Mouse (Mus musculus): ENCODE measurements around the gene Aldh1a3. TPM values are rescaled to one million over a fixed set of nuclear protein-coding genes. Genes with fewer than 3 reads are reported as not detected.

Gene Aldh1a3
- polyA plus RNA-seq, 1 experiment: 10.7 TPM

DNA sequence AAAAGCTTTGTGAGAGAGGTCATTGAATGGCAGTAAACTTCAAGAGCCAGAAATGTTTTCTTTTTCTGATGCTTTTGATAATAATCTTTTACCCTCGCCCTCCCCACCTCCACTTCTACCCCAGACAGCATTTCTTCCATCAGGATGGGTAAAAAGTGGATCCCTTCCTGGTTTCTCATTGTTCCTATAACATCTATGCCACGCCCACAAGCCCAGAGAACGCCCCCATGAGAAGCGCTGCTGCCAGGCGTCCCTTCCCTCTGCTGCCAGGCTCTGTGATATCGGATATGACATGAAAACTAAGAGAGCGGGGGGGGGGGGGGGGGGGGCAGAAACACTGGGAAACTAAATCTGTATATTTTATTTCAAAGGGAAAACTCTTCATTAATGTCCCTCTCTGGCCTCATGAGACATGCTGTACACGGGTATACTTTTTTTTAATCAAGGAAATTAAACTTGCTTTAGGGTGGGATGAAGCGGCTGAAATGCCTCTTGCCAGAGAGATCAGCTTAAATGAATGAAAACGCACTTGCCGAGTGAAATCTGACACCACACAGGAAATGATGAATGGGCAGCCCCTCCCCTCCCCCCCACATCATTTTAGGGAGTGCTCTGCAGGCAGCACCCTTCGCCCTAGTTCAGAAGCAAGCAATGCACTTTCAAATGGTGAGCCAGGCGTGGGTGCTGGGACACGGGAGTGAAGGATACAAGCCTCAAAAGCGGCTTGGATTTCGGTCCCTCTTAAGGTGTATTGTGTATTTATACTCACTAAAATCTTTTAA, 22.8 kb upstream of the Aldh1a3 start:
- Histone ChIP-seq H3K27ac (ENCODE audit: insufficient read depth, low read depth, low read length) (no peak overlapping the region), H3K4me3 (ENCODE audit: insufficient read depth, low read depth, low read length) (no peak overlapping the region), H3K27me3 (replicated peaks; ENCODE audit: control insufficient read depth, insufficient read depth, low read length) (no peaks in the 10 kb centered on the region; the same call in 1 of the 2 replicates), H3K4me1 (ENCODE audit: control insufficient read depth, insufficient read depth, low read length) (no peaks in the 10 kb centered on the region), H3K36me3 (ENCODE audit: control insufficient read depth, insufficient read depth, low read length) (no peaks in the 10 kb centered on the region)
- no peak for DNase-seq
- TF ChIP-seq CTCF (conservative IDR thresholded peaks at IDR 0.05; ENCODE audit: insufficient read depth, insufficient read length, low read depth, low read length) (no peak), POLR2A (IDR thresholded peaks at IDR 0.05; ENCODE audit: low read depth, low read length) (no peak)
- 14% methylated on average over 16 of the region's 16 CpGs for WGBS

DNA sequence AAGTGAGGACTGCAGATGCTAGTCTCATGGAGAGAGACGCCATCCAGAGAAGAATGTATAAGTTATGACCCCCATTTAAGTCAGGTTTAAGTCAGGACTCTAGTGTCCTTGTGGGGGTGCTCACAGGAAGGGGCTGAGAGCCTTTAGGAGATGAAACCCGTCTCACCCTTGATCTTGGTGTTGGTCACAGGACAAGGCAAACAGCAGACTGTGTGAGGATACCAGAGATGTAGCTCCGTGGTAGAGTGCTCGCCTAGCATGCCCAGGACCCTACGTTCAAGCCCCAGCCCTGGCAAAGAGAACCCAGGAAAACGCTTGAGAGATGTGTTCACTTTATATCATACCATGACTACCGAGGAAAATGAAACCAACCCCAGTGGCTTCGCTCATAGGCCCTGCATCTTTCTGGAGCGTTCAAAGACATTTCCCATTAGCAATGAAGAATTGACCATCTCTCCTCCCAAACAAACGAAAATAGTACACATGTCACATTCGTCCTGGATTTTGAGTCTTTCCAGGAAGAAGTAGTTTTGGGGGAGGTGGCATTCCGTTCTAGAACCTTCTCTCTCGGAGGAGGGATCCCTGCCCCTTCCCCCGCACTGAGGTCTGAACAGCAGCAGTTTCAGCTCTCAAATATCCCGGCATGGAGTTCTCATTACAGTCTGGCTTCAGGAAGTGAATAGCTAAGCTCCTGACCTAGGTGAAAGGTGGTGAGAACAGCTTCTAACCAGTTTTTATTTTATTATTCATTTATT, 21.6 kb upstream of the Aldh1a3 start:
- no peaks in the 10 kb centered on the region; the same call in 1 of the 2 replicates for H3K27me3 ChIP-seq (replicated peaks; ENCODE audit: control insufficient read depth, insufficient read depth, low read length)
- no peak overlapping the region for H3K27ac ChIP-seq (ENCODE audit: insufficient read depth, low read depth, low read length)
- no peak for DNase-seq
- no peaks in the 10 kb centered on the region for H3K4me1 ChIP-seq (ENCODE audit: control insufficient read depth, insufficient read depth, low read length)
- 60% methylated on average over 15 of the region's 15 CpGs for WGBS
- TF ChIP-seq CTCF (conservative IDR thresholded peaks at IDR 0.05; ENCODE audit: insufficient read depth, insufficient read length, low read depth, low read length) (no peak), POLR2A (IDR thresholded peaks at IDR 0.05; ENCODE audit: low read depth, low read length) (no peak)
- H3K36me3 ChIP-seq (ENCODE audit: control insufficient read depth, insufficient read depth, low read length): no peaks in the 10 kb centered on the region
- no peak overlapping the region for H3K4me3 ChIP-seq (ENCODE audit: insufficient read depth, low read depth, low read length)

DNA sequence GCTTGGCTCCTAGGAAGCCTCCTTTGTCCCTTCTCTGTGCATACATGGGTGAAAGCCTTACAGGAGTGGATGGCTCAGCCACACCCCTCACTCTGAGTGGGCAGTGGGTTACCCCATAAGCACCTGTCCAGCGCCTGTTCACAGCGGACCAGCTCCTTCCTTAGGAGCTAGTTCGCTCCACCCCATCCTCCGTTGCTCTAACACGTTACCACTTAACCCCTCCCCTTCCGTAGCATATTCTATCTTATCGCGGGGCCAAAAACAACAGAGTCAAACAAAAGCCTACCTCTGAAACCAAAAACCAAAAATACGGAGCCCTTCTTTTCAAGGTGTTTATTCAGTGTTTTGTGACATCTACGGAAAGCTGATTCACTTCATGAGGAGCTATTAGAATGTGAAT, 21.0 kb upstream of the Aldh1a3 start:
- DNase-seq: no peak
- no peak overlapping the region for H3K27ac ChIP-seq (ENCODE audit: insufficient read depth, low read depth, low read length)
- 47% methylated on average over 10 of the region's 10 CpGs for WGBS
- H3K27me3 ChIP-seq (replicated peaks; ENCODE audit: control insufficient read depth, insufficient read depth, low read length): no peaks in the 10 kb centered on the region; the same call in 1 of the 2 replicates
- no peaks in the 10 kb centered on the region for H3K36me3 ChIP-seq (ENCODE audit: control insufficient read depth, insufficient read depth, low read length)
- H3K4me1 ChIP-seq (ENCODE audit: control insufficient read depth, insufficient read depth, low read length): no peaks in the 10 kb centered on the region
- TF ChIP-seq CTCF (conservative IDR thresholded peaks at IDR 0.05; ENCODE audit: insufficient read depth, insufficient read length, low read depth, low read length) (no peak), POLR2A (IDR thresholded peaks at IDR 0.05; ENCODE audit: low read depth, low read length) (no peak)
- no peak overlapping the region for H3K4me3 ChIP-seq (ENCODE audit: insufficient read depth, low read depth, low read length)

DNA sequence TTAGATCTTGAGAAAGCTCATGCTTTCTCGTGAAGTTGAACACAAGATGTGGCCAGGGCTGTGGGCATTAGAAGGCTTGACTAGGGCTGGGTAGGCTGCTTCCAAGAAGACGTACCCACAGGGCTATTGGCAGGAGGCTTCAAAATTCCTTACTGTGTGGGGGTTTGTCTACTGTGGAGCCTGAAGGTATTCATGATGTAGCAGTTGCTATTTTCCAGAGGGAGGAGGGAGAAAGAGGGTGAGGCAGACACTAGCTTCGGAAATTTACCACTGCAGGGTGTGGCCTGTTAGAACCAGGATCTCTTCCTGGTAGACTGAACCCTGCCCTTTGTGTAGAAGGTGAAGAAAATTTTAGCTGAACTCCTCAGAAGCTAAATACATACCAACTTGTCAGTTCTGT, 19.5 kb upstream of the Aldh1a3 start:
- Histone ChIP-seq H3K4me3 (ENCODE audit: insufficient read depth, low read depth, low read length) (no peak overlapping the region), H3K27ac (ENCODE audit: insufficient read depth, low read depth, low read length) (no peak overlapping the region), H3K27me3 (replicated peaks; ENCODE audit: control insufficient read depth, insufficient read depth, low read length) (no peaks in the 10 kb centered on the region; the same call in 1 of the 2 replicates), H3K36me3 (ENCODE audit: control insufficient read depth, insufficient read depth, low read length) (no peaks in the 10 kb centered on the region), H3K4me1 (ENCODE audit: control insufficient read depth, insufficient read depth, low read length) (no peaks in the 10 kb centered on the region)
- DNase-seq: no peak
- TF ChIP-seq POLR2A (IDR thresholded peaks at IDR 0.05; ENCODE audit: low read depth, low read length) (no peak), CTCF (conservative IDR thresholded peaks at IDR 0.05; ENCODE audit: insufficient read depth, insufficient read length, low read depth, low read length) (no peak)
- WGBS: 75% methylated on average over 3 of the region's 3 CpGs

DNA sequence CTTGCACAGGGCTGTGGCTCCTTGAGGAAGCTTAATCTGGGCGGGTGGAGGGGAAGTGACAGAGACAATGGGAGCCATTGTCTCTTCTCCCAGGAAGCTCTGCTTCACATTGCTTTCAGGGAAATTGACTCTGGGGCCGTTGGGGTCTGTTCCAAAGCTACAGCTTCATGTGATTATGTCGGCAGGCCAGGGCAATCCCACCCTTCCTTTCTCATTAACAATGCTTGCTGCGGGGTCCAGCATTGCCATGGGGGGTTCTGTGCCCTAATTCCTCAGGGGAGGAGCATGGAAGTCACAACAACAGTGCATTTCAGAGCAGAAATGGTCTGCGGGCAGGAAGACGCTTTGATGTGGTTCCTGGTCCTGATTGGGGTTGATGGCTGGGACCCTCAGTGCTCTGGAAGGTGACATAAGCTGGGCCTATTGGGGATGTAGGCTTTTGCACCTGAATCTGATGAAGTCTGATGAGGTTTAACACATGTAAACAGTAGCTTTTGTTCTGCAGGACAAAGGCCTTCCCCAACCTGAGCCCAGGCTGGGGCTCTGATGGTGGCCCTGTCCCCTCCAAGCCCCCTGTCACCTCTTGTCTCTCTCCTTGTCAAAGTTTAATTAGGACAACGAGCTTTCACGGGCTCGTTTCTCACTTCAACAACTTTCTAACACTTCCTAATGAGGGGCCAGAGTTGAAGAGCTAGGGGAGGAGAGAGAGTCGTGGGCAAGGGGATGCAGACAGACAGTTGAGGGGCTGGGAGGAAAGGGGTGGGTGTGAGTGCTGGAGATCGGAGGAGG, 18.0 kb upstream of the Aldh1a3 start:
- DNase-seq: no peak
- WGBS: 64% methylated on average over 11 of the region's 11 CpGs
- Histone ChIP-seq H3K36me3 (ENCODE audit: control insufficient read depth, insufficient read depth, low read length) (no peaks in the 10 kb centered on the region), H3K4me3 (ENCODE audit: insufficient read depth, low read depth, low read length) (no peak overlapping the region), H3K27ac (ENCODE audit: insufficient read depth, low read depth, low read length) (no peak overlapping the region), H3K4me1 (ENCODE audit: control insufficient read depth, insufficient read depth, low read length) (no peaks in the 10 kb centered on the region), H3K27me3 (replicated peaks; ENCODE audit: control insufficient read depth, insufficient read depth, low read length) (no peaks in the 10 kb centered on the region; the same call in 1 of the 2 replicates)
- TF ChIP-seq CTCF (conservative IDR thresholded peaks at IDR 0.05; ENCODE audit: insufficient read depth, insufficient read length, low read depth, low read length): no peak
- TF ChIP-seq POLR2A (IDR thresholded peaks at IDR 0.05; ENCODE audit: low read depth, low read length): no peak

DNA sequence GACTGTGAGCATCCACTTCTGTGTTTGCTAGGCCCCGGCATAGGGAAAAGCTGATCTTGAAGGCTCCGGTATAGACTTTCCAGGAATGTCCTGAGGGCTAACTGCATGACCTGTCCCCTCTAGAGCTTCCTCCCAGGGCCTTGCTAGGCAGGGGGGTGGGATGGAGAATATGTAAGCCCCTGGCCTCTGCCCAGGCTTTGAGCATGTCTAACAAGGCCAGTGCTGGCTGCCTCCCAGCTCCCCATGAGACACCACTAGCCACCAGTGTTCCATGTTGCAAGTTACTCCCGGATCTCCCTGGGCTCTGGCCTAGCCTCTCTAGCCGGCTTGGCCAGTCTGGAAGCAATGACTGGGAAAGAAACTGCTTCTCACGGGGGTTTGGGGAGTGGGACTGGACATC, 17.4 kb upstream of the Aldh1a3 start:
- Histone ChIP-seq H3K36me3 (ENCODE audit: control insufficient read depth, insufficient read depth, low read length) (no peaks in the 10 kb centered on the region), H3K27ac (ENCODE audit: insufficient read depth, low read depth, low read length) (no peak overlapping the region), H3K4me3 (ENCODE audit: insufficient read depth, low read depth, low read length) (no peak overlapping the region), H3K27me3 (replicated peaks; ENCODE audit: control insufficient read depth, insufficient read depth, low read length) (no peaks in the 10 kb centered on the region), H3K4me1 (ENCODE audit: control insufficient read depth, insufficient read depth, low read length) (no peaks in the 10 kb centered on the region)
- TF ChIP-seq CTCF (conservative IDR thresholded peaks at IDR 0.05; ENCODE audit: insufficient read depth, insufficient read length, low read depth, low read length) (no peak), POLR2A (IDR thresholded peaks at IDR 0.05; ENCODE audit: low read depth, low read length) (no peak)
- DNase-seq: no peak
- 82% methylated on average over 5 of the region's 5 CpGs for WGBS

Data from kidney, adult 2 months (tissue).